Mouse (Mus musculus): ENCODE results near the gene Pam16.

Pam16 gene

GRCm38 (mm10) chr16:4624481-4625110 is at the start of gene Pam16:
Gene Pam16 (minus strand): TSS chr16:4624988.
- DNase-seq (ENCODE audit: low spot score in 2 of 2) = peak; percentile 89 to 95

- no peak for DNase-seq (ENCODE audit: low spot score in 2 of 2)
Measured at GRCm38 (mm10) chr16:4674091-4674490, 49.3 kb upstream of the Pam16 start.

- no peak for DNase-seq (ENCODE audit: low spot score in 2 of 2)
Measured at GRCm38 (mm10) chr16:4670317-4670716, 45.5 kb upstream of the Pam16 start.

GRCm38 (mm10) chr16:4667190-4667808 is 42.5 kb upstream of the Pam16 start:
- DNase-seq (ENCODE audit: low spot score in 2 of 2) = peak; percentile 82 to 94

GRCm38 (mm10) chr16:4665726-4666125 is 40.9 kb upstream of the Pam16 start:
- no peak for DNase-seq (ENCODE audit: low spot score in 2 of 2)

- no peak for DNase-seq (ENCODE audit: low spot score in 2 of 2)
Measured at GRCm38 (mm10) chr16:4663806-4664205, 39.0 kb upstream of the Pam16 start.

GRCm38 (mm10) chr16:4661605-4662004 is 36.8 kb upstream of the Pam16 start:
- no peak for DNase-seq (ENCODE audit: low spot score in 2 of 2)

- DNase-seq (ENCODE audit: low spot score in 2 of 2) = no peak
Measured at GRCm38 (mm10) chr16:4659326-4659725, 34.5 kb upstream of the Pam16 start.

GRCm38 (mm10) chr16:4658781-4659245 is 34.0 kb upstream of the Pam16 start:
- DNase-seq (ENCODE audit: low spot score in 2 of 2) = no peak

GRCm38 (mm10) chr16:4656571-4657081 is 31.8 kb upstream of the Pam16 start:
- DNase-seq (ENCODE audit: low spot score in 2 of 2) = no peak

GRCm38 (mm10) chr16:4655764-4656570 is 31.2 kb upstream of the Pam16 start:
- DNase-seq (ENCODE audit: low spot score in 2 of 2) = no peak

GRCm38 (mm10) chr16:4655251-4655734 is 30.5 kb upstream of the Pam16 start:
- DNase-seq (ENCODE audit: low spot score in 2 of 2) = no peak

- no peak for DNase-seq (ENCODE audit: low spot score in 2 of 2)
Measured at GRCm38 (mm10) chr16:4654706-4655105, 29.9 kb upstream of the Pam16 start.

- DNase-seq (ENCODE audit: low spot score in 2 of 2) = no peak
Measured at GRCm38 (mm10) chr16:4652707-4653416, 28.1 kb upstream of the Pam16 start.

- no peak for DNase-seq (ENCODE audit: low spot score in 2 of 2)
Measured at GRCm38 (mm10) chr16:4651624-4652023, 26.8 kb upstream of the Pam16 start.

- DNase-seq (ENCODE audit: low spot score in 2 of 2) = no peak
Measured at GRCm38 (mm10) chr16:4651081-4651480, 26.3 kb upstream of the Pam16 start.

GRCm38 (mm10) chr16:4650161-4650560 is 25.4 kb upstream of the Pam16 start:
- no peak for DNase-seq (ENCODE audit: low spot score in 2 of 2)

GRCm38 (mm10) chr16:4649692-4650091 is 24.9 kb upstream of the Pam16 start:
- no peak for DNase-seq (ENCODE audit: low spot score in 2 of 2)

GRCm38 (mm10) chr16:4649211-4649610 is 24.4 kb upstream of the Pam16 start:
- DNase-seq (ENCODE audit: low spot score in 2 of 2) = no peak

- no peak for DNase-seq (ENCODE audit: low spot score in 2 of 2)
Measured at GRCm38 (mm10) chr16:4648416-4649023, 23.7 kb upstream of the Pam16 start.

GRCm38 (mm10) chr16:4647651-4648141 is 22.9 kb upstream of the Pam16 start:
- no peak for DNase-seq (ENCODE audit: low spot score in 2 of 2)
